Mouse (Mus musculus): ENCODE measurements around the gene Cwh43.

Gene Cwh43

DNA sequence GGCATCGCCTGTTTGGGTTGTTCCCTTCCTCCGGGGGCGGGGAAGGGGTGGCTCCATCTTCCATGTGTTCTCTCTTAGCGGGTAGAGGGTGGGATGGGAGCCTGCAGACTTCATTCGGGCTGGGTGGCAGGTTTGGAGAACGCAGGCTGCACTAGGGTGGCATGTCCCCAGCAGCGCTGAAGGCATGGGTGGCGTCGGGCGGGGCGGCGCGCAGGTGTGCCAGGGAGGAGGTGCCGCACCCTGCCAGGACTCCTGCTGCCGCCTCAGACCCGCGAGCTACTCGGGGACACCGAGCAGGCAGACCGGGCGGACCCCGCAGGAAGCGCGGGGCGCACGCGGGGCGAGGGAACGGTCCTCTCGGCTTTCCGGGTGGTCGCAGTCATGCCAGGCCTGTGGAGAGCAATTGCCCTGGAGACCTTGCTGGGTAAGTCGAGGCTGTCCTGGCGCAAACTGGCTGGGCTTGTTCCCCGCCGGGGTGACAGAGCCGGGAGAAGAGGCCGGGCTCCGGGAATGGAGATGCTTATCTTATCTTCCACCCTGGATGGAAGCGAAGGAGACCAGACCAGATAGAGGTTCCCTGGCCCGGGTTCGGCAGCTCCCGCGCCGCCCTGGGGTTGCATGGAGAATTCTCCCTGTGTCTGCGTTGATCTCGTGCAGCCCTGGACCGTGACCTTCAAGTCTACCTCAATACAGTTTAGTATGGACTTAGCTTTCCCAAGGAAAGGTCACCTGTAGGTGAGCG lies at the start of gene Cwh43:
Cwh43 (plus strand) TSS at position 95 of the 742 bp plus-strand sequence.
- in situ Hi-C loops (cut with MboI; ENCODE audit: unreplicated experiment in 2 of 2) = no loop called here

- in situ Hi-C loops (cut with MboI; ENCODE audit: unreplicated experiment in 2 of 2) = no loop called here
These were observed 46.6 kb upstream of the Cwh43 start for GRCm38 (mm10) chr5:73359134-73359751.

GRCm38 (mm10) chr5:73359752-73360141 lies 46.1 kb upstream of the Cwh43 start:
- in situ Hi-C loops (cut with MboI; ENCODE audit: unreplicated experiment in 2 of 2) = no loop called here

DNA sequence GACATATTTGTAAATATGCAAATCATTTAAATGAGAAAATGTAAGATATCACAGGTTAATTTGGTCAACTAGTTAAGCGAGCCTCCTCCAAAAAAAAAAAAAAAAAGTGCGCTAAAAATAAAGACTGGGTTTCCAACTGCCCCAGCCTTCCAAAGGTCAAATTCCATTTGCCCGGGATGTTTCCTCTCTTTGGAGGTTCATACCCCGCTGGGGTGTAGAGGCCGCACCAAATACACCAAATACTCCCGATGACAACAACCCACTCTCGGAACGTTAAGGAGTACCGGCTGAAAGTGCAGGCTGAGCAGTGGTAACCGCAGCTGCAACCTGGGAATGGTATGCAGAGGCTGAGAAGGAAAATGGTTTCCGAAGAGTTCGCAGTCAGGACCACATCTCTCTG lies 45.6 kb upstream of the Cwh43 start:
- in situ Hi-C loops (cut with MboI; ENCODE audit: unreplicated experiment in 2 of 2) = no loop called here

- in situ Hi-C loops (cut with MboI; ENCODE audit: unreplicated experiment in 2 of 2) = no loop called here
These were observed 43.5 kb upstream of the Cwh43 start for GRCm38 (mm10) chr5:73362338-73362737.

DNA sequence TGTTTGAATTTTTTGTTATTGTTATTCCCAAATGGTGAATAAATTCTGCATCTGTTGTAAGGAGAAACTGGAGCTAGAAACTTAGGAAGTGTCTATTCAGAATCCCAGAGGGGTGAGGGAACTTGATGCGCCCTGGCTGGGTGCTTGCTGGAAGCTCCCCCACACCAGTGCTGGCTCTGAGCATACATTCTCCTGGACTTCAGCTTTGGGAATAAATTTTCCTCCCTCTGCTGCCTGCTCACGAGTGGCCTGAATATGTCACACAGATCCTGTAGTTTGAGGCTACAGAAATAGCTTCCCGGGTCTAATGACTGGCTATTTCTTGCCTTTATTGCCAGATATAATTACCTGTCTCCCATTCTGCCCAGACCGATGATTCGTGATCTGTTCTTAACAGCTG lies 43.1 kb upstream of the Cwh43 start:
- in situ Hi-C loops (cut with MboI; ENCODE audit: unreplicated experiment in 2 of 2) = no loop called here

DNA sequence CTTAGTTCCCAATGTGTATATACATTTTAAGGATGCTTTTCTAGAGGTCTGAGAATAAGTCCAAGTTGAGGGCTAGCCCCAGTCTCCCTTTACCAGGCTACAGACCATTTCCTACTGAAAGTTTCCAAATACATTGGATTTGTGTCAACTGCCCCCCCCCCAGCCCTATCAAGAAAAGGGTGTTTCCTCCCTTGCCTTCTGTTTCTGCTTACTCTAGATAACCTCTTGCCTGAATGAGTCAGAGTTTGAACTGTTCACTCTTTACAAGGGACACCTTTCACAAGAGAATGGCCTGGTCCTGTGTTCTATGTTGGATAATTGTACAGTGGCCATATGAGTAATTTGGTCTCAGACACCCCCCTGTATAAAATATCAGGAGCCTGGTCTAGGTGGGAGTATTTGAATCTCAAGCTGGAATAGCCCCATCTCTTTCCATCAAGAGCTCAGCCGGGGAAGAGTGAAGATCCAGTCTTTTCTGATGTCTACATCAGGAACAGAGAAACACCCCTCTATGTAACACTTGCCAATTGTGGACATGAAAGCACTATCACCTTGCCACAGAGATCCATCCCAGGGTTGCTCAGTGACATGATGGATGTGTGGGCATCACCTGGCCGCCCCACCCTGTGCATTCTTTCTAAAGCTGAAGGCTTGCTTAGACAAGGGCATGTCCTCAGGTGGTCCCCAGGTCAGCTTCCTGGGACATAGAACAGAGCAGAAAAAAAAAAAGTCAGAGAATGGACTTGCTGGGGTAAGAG lies 41.6 kb upstream of the Cwh43 start:
- in situ Hi-C loops (cut with MboI; ENCODE audit: unreplicated experiment in 2 of 2) = no loop called here

DNA sequence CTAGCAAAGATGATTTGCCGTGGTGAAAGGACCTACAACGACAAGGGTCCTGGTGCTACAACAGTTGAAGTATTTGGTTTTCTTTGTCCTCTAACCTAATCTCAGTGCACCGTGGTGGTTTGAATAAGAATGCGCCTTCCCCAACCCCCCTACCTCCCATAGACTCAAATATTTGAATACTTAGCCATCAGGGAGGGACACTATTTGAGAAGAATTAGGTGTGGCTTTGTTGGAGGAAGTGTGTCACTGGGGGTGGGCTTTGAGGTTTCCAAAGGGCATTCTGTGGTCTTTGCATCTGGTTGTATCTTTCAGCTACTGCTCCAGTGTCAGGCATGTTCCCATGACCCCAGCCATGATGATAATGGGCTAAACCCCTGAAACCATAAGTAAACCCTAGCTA lies 38.0 kb upstream of the Cwh43 start:
- in situ Hi-C loops (cut with MboI; ENCODE audit: unreplicated experiment in 2 of 2) = loop anchor here in 1 of 2 experiments (5.0 kb wide), 1 partner anchor 36 kb away; no protein-coding TSS in a partner anchor

- in situ Hi-C loops (cut with MboI; ENCODE audit: unreplicated experiment in 2 of 2) = loop anchor here in 1 of 2 experiments (5.0 kb wide), 1 partner anchor 37 kb away; no protein-coding TSS in a partner anchor
These were observed 36.9 kb upstream of the Cwh43 start for GRCm38 (mm10) chr5:73368845-73369447.

- in situ Hi-C loops (cut with MboI; ENCODE audit: unreplicated experiment in 2 of 2) = loop anchor here (5.0 to 10.0 kb wide), 2 partner anchors 37 to 235 kb away; no protein-coding TSS in a partner anchor
These were observed 36.1 kb upstream of the Cwh43 start for GRCm38 (mm10) chr5:73369731-73370130.

- in situ Hi-C loops (cut with MboI; ENCODE audit: unreplicated experiment in 2 of 2) = loop anchor here in 1 of 2 experiments (10.0 kb wide), 1 partner anchor 238 kb away; no protein-coding TSS in a partner anchor
These were observed 33.3 kb upstream of the Cwh43 start for GRCm38 (mm10) chr5:73372601-73373000.

- in situ Hi-C loops (cut with MboI; ENCODE audit: unreplicated experiment in 2 of 2) = loop anchor here in 1 of 2 experiments (10.0 kb wide), 1 partner anchor 238 kb away; no protein-coding TSS in a partner anchor
These were observed 32.7 kb upstream of the Cwh43 start for GRCm38 (mm10) chr5:73373184-73373583.

GRCm38 (mm10) chr5:73376041-73376440 lies 29.8 kb upstream of the Cwh43 start:
- in situ Hi-C loops (cut with MboI; ENCODE audit: unreplicated experiment in 2 of 2) = loop anchor here (10.0 to 25.0 kb wide), 4 partner anchors 241 to 1014 kb away; no protein-coding TSS in a partner anchor

GRCm38 (mm10) chr5:73376491-73376890 lies 29.4 kb upstream of the Cwh43 start:
- in situ Hi-C loops (cut with MboI; ENCODE audit: unreplicated experiment in 2 of 2) = loop anchor here (10.0 to 25.0 kb wide), 4 partner anchors 242 to 1014 kb away; no protein-coding TSS in a partner anchor

GRCm38 (mm10) chr5:73379908-73380307 lies 26.0 kb upstream of the Cwh43 start:
- in situ Hi-C loops (cut with MboI; ENCODE audit: unreplicated experiment in 2 of 2) = loop anchor here (5.0 to 25.0 kb wide), 14 partner anchors 245 to 1875 kb away; no protein-coding TSS in a partner anchor

DNA sequence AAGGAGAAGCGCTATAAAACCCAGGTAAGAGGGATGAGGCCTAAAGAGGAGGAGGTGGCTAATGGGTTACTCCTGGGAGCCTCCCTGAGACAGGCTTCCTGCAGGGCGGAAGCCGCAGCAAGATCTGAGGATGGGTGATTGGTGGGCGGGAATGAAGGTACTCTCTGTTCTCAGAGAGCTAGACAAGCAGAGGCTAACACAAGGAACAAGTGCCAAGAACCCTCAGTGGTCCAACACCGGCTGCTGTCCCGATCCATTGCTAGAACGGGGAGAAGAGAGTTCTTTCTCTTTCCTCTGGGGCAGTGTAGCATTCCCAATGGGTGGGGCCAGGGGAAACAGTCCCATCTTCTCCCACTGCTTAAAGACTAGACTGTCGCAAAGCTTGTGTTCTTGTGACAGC lies 25.0 kb upstream of the Cwh43 start:
- in situ Hi-C loops (cut with MboI; ENCODE audit: unreplicated experiment in 2 of 2) = loop anchor here (5.0 to 25.0 kb wide), 13 partner anchors 266 to 1876 kb away; no protein-coding TSS in a partner anchor

DNA sequence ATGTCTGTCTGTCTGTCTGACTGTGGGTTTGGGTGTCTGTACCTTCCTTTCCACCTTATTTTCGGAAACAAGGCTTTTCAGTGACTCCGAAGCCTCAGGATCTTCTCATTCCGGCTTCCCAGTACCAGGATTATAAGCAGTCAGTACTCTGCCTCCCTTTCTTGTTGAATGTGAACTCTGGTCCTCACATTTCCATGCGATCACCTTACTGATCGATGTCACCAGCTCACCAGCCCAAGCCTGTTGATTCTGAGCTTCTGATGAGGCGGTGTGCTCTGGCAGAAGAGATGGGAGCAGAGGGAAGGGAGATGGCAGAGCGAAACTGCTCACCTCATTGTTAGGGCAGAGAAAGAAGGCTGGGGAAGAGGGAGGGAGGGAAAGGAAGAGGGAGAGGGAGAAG lies 24.4 kb upstream of the Cwh43 start:
- in situ Hi-C loops (cut with MboI; ENCODE audit: unreplicated experiment in 2 of 2) = loop anchor here (5.0 to 25.0 kb wide), 13 partner anchors 267 to 1877 kb away; no protein-coding TSS in a partner anchor

GRCm38 (mm10) chr5:73381976-73382540 lies 23.8 kb upstream of the Cwh43 start:
- in situ Hi-C loops (cut with MboI; ENCODE audit: unreplicated experiment in 2 of 2) = loop anchor here (5.0 to 25.0 kb wide), 13 partner anchors 267 to 1877 kb away; no protein-coding TSS in a partner anchor

DNA sequence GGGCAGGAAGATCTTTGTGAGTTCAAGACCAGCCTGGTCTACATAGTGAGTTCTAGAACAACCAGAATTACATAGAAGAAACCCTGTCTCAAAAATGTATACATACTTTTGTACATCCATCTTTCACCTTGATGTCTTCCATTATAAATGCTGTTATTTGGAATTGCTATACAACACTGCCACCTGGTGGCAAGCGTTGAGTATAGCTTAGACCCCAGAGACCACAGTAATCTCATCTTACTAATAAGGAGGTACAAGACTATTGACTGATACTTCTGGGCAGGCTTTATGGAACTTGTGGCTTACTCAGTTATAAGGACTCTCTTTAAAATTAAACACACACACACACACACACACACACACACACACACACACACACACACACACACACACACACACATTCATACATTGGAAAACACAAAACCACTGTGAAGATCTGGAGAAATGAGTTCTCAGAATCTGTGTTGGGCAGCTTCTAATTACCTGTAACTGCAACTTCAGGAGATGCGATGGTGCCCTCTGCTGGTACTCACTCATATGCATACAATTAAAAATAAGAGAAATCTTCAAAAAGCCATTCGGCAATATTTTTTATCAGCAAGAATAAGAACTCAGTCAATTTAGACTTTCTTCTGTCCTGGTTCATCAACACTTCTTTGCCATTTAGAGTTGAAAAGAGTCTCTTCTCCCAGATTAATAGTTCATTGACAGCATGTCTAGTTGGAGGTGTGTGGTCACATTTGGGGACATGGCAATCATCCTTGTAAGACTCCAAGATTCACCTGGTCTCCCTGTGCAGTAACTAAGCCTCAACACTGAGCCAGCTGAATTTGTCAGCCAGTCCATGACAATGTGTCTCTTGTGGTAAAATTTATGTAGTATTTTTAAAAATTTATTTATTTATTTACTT lies 22.9 kb upstream of the Cwh43 start:
- in situ Hi-C loops (cut with MboI; ENCODE audit: unreplicated experiment in 2 of 2) = loop anchor here (5.0 to 25.0 kb wide), 13 partner anchors 268 to 1878 kb away; no protein-coding TSS in a partner anchor
